Comparison of ENCODE assay signal across 7 mouse cellular contexts in the genomic region with DNA sequence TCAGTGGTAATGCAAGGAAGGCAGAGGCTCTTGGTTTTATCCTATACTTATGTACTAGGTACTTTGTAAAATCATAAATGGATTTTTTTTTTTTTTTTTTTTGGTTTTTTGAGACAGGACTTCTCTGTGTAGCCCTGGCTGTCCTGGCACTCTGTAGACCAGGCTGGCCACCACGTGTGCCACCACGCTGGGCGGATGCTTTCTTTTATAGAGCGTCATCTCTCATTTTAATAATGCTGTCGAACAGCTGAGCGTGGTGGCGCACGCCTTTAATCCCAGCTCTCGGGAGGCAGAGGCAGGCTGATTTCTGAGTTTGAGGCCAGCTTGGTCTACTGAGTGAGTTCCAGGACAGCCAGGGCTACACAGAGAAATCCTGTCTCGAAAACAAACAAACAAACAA. TPM values are rescaled to one million over a fixed set of nuclear protein-coding genes. Genes with fewer than 3 reads are reported as not detected.
DNase-seq lines count a peak whose midpoint lies in the region; ATAC-seq lines count a peak whose summit lies in the region.
"Not testable (repeated sequence)": the region's sequence is repeated elsewhere in the genome, so short reads cannot be mapped to it uniquely, and the experiment has no call there.

No protein-coding gene starts in this region.

- peaks cover 21% of the 10 kb centered on the region for H3K36me3 ChIP-seq in embryonic facial prominence, embryonic 10.5 days (replicated peaks)
- H3K36me3 ChIP-seq in forebrain, embryonic 13.5 days (ENCODE audit: poor library complexity, severe bottlenecking); intestine, embryonic 14.5 days (ENCODE audit: control insufficient read depth, insufficient read depth, low read length); megakaryocyte, embryonic 14.5 days (replicated peaks; ENCODE audit: low read length): not testable (repeated sequence)
- peaks cover 21% of the 10 kb centered on the region for H3K36me3 ChIP-seq in limb, embryonic 10.5 days
- H3K36me3 ChIP-seq in liver, embryonic 15.5 days (replicated peaks), result peaks cover 14% of the 10 kb centered on the region

- H3K9ac ChIP-seq in forebrain, embryonic 13.5 days; intestine, embryonic 14.5 days (ENCODE audit: low read length): not testable (repeated sequence)
- 0 out of 2 replicates have a peak overlapping the region, but pooled peaks have one; percentile 80 for H3K9ac ChIP-seq in liver, embryonic 15.5 days

- H3K4me3 ChIP-seq in embryonic facial prominence, embryonic 10.5 days, result peak overlapping the region; percentile 97; the same call in 1 of the 2 replicates
- H3K4me3 ChIP-seq in forebrain, embryonic 13.5 days, result peak overlapping the region; percentile 93; the same call in 1 of the 2 replicates
- H3K4me3 ChIP-seq in intestine, embryonic 14.5 days (ENCODE audit: low read depth, low read length), result not testable (repeated sequence)
- H3K4me3 ChIP-seq in limb, embryonic 10.5 days, result peak overlapping the region; percentile 91; the same call in 1 of the 2 replicates
- peak overlapping the region; percentile 99 for H3K4me3 ChIP-seq in liver, embryonic 15.5 days (replicated peaks)
- H3K4me3 ChIP-seq in megakaryocyte, embryonic 14.5 days (replicated peaks), result peak overlapping the region; percentile 64

- DNase-seq in adrenal gland, adult (ENCODE audit: inconsistent age in 2 of 2, low spot score in 1 of 2), result peak; percentile 23 to 46
- DNase-seq in embryonic facial prominence, embryonic 10.5 days (ENCODE audit: low spot score); intestine, embryonic 14.5 days (ENCODE audit: low spot score); limb, embryonic 10.5 days (ENCODE audit: low spot score): not testable (repeated sequence)

- not testable (repeated sequence) for H3K27me3 ChIP-seq in embryonic facial prominence, embryonic 10.5 days (replicated peaks; ENCODE audit: low read depth, poor library complexity, severe bottlenecking); forebrain, embryonic 13.5 days; intestine, embryonic 14.5 days (replicated peaks; ENCODE audit: control insufficient read depth, insufficient read depth, low read length); limb, embryonic 10.5 days (ENCODE audit: low read depth, poor library complexity, severe bottlenecking); liver, embryonic 15.5 days; megakaryocyte, embryonic 14.5 days (replicated peaks)

- H3K9me3 ChIP-seq in embryonic facial prominence, embryonic 10.5 days; forebrain, embryonic 13.5 days (replicated peaks); intestine, embryonic 14.5 days (ENCODE audit: control insufficient read depth, low read length); limb, embryonic 10.5 days (replicated peaks); liver, embryonic 15.5 days (replicated peaks); megakaryocyte, embryonic 14.5 days: not testable (repeated sequence)

- not testable (repeated sequence) for H3K4me1 ChIP-seq in embryonic facial prominence, embryonic 10.5 days; intestine, embryonic 14.5 days (replicated peaks; ENCODE audit: control insufficient read depth, insufficient read depth, low read length)
- peaks cover 19% of the 10 kb centered on the region for H3K4me1 ChIP-seq in forebrain, embryonic 13.5 days
- H3K4me1 ChIP-seq in limb, embryonic 10.5 days, result peaks cover 12% of the 10 kb centered on the region; the same call in 1 of the 2 replicates
- peaks cover 21% of the 10 kb centered on the region for H3K4me1 ChIP-seq in liver, embryonic 15.5 days (replicated peaks)
- H3K4me1 ChIP-seq in megakaryocyte, embryonic 14.5 days, result peaks cover 28% of the 10 kb centered on the region

- not testable (repeated sequence) for H3K27ac ChIP-seq in embryonic facial prominence, embryonic 10.5 days (replicated peaks); forebrain, embryonic 13.5 days; intestine, embryonic 14.5 days (ENCODE audit: low read depth); limb, embryonic 10.5 days
- H3K27ac ChIP-seq in liver, embryonic 15.5 days (replicated peaks), result peak overlapping the region; percentile 98; the same call in 1 of the 2 replicates

- 92% methylated on average over 10 of the region's 10 CpGs for WGBS in embryonic facial prominence, embryonic 10.5 days
- WGBS in forebrain, embryonic 13.5 days, result 93% methylated on average over 10 of the region's 10 CpGs
- WGBS in intestine, embryonic 14.5 days, result 92% methylated on average over 10 of the region's 10 CpGs
- WGBS in limb, embryonic 10.5 days, result 93% methylated on average over 10 of the region's 10 CpGs
- 84% methylated on average over 10 of the region's 10 CpGs for WGBS in liver, embryonic 15.5 days (ENCODE audit: insufficient replicate concordance)

- not testable (repeated sequence) for H3K4me2 ChIP-seq in forebrain, embryonic 13.5 days
- peak overlapping the region; percentile 52 for H3K4me2 ChIP-seq in intestine, embryonic 14.5 days (ENCODE audit: low read length)
- peak overlapping the region; percentile 77 for H3K4me2 ChIP-seq in liver, embryonic 15.5 days

- ATAC-seq in forebrain, embryonic 13.5 days; intestine, embryonic 14.5 days (replicated peaks; ENCODE audit: low FRiP score, low TSS enrichment, low read depth); liver, embryonic 15.5 days (ENCODE audit: insufficient read depth): not testable (repeated sequence)

RNA-seq across cellular contexts. Expression of gene Eif3j1, which starts 1.3 kb away (rescaled TPM):
- polyA plus RNA-seq in embryonic facial prominence, embryonic 10.5 days (2016; fragmentation: Nextera tagmentation; extraction: Ambion mirVana), result 13.0 and 13.5 TPM in 2 replicates
- 12.4 and 12.5 TPM in 2 replicates for polyA plus RNA-seq in forebrain, embryonic 13.5 days (2015; fragmentation: Nextera tagmentation; extraction: Ambion mirVana)
- 12.0 and 12.4 TPM in 2 replicates for polyA plus RNA-seq in intestine, embryonic 14.5 days (2014; fragmentation: Nextera tagmentation; extraction: Ambion mirVana)
- 13.1 and 13.6 TPM in 2 replicates for polyA plus RNA-seq in limb, embryonic 10.5 days (2016; fragmentation: Nextera tagmentation; extraction: Ambion mirVana)
- 8.3 and 8.7 TPM in 2 replicates for polyA plus RNA-seq in liver, embryonic 15.5 days (2015; fragmentation: Nextera tagmentation; extraction: Ambion mirVana)
- polyA plus RNA-seq in megakaryocyte, embryonic 14.5 days (2012; ENCODE audit: insufficient read depth, low replicate concordance), result 81.2 and 82.8 TPM in 2 replicates
